Mouse (Mus musculus): Measurements from ENCODE around the gene Lpp.

- TF ChIP-seq CTCF (IDR thresholded peaks at IDR 0.05; ENCODE audit: borderline replicate concordance, insufficient read depth, low read length) (no peak), POLR2A (IDR thresholded peaks at IDR 0.05; ENCODE audit: low read depth, low read length) (no peak)
Measured at GRCm38 (mm10) chr16:24353816-24354215, 39.5 kb upstream of the Lpp start.
